Mouse (Mus musculus) heart, embryonic 16.5 days (tissue): ENCODE results near the gene Resp18. TPM values are rescaled to one million over a fixed set of nuclear protein-coding genes. Genes with fewer than 3 reads are reported as not detected.

ENCODE experiments used
- polyA plus RNA-seq: library from polyadenylated mRNA; unstranded; fragments of >200 nt; fragmentation: Nextera tagmentation; extraction: Ambion mirVana; gene quantifications from 2 replicates; pipeline ENCODE4 v1.2.1, GENCODE M21; 2015

Resp18 gene
- polyA plus RNA-seq, 1 experiment from 2014 or later = 0.76 TPM

Other genes with a start within 250 kb of the Resp18 start
- gene Nhej1, start 153.2 kb downstream of the Resp18 start, polyA plus RNA-seq = 7.5 and 8.8 TPM in 2 replicates
- gene Slc23a3, start 144.5 kb downstream of the Resp18 start, polyA plus RNA-seq = 1.1 TPM in 2 replicates
- gene Cnppd1, start 135.7 kb downstream of the Resp18 start, polyA plus RNA-seq = 39.2 and 40.9 TPM in 2 replicates
- gene Retreg2, start 135.6 kb downstream of the Resp18 start, polyA plus RNA-seq = 33.9 TPM in 2 replicates
- 30.4 and 31.7 TPM in 2 replicates for gene Zfand2b, start 109.8 kb downstream of the Resp18 start, polyA plus RNA-seq
- 15.2 and 16.1 TPM in 2 replicates for gene Abcb6, start 98.0 kb downstream of the Resp18 start, polyA plus RNA-seq
- 22.8 and 32.0 TPM in 2 replicates for gene Ankzf1, start 86.3 kb downstream of the Resp18 start, polyA plus RNA-seq
- 31.7 and 34.9 TPM in 2 replicates for gene Atg9a, start 86.2 kb downstream of the Resp18 start, polyA plus RNA-seq
- 7.7 and 8.8 TPM in 2 replicates for gene Glb1l, start 67.6 kb downstream of the Resp18 start, polyA plus RNA-seq
- gene Stk16, start 67.6 kb downstream of the Resp18 start, polyA plus RNA-seq = 96.5 and 102 TPM in 2 replicates
- gene Tuba4a, start 58.5 kb downstream of the Resp18 start, polyA plus RNA-seq = 63.3 and 81.2 TPM in 2 replicates
- gene A630095N17Rik, start 46.3 kb downstream of the Resp18 start, polyA plus RNA-seq = 0.24 TPM in 1 of 2 replicates, not detected in the other
- gene Dnajb2, start 42.0 kb downstream of the Resp18 start, polyA plus RNA-seq = 45.6 and 46.0 TPM in 2 replicates
- 0.44 and 0.62 TPM in 2 replicates for gene Ptprn, start 13.9 kb downstream of the Resp18 start, polyA plus RNA-seq
- 129 and 131 TPM in 2 replicates for gene Dnpep, start 39.6 kb upstream of the Resp18 start, polyA plus RNA-seq
- 469 and 480 TPM in 2 replicates for gene Des, start 81.9 kb upstream of the Resp18 start, polyA plus RNA-seq
- 41.1 and 46.4 TPM in 2 replicates for gene Speg, start 96.9 kb upstream of the Resp18 start, polyA plus RNA-seq
- gene Gmppa, start 157.5 kb upstream of the Resp18 start, polyA plus RNA-seq = 72.6 and 85.3 TPM in 2 replicates
- gene Asic4, start 172.0 kb upstream of the Resp18 start, polyA plus RNA-seq = 0.08 and 0.27 TPM in 2 replicates
- 23.9 and 27.0 TPM in 2 replicates for gene Chpf, start 200.9 kb upstream of the Resp18 start, polyA plus RNA-seq
- 0.60 and 0.69 TPM in 2 replicates for gene Tmem198, start 201.1 kb upstream of the Resp18 start, polyA plus RNA-seq
- gene Obsl1, start 228.0 kb upstream of the Resp18 start, polyA plus RNA-seq = 83.9 and 94.2 TPM in 2 replicates
- 4.1 and 5.5 TPM in 2 replicates for gene Inha, start 228.7 kb upstream of the Resp18 start, polyA plus RNA-seq
- 14.3 and 14.7 TPM in 2 replicates for gene Stk11ip, start 243.1 kb upstream of the Resp18 start, polyA plus RNA-seq